Mouse (Mus musculus) spleen, embryonic (tissue): ENCODE results near the gene Gpr150.

ENCODE experiments used
- CTCF ChIA-PET: fragments of 350-600 bp; sonication (Branson Sonifier 250); formaldehyde crosslinking; loops from one replicate; lab custom pipeline; 2022; lab: Charles Lee

Gene Gpr150

DNA sequence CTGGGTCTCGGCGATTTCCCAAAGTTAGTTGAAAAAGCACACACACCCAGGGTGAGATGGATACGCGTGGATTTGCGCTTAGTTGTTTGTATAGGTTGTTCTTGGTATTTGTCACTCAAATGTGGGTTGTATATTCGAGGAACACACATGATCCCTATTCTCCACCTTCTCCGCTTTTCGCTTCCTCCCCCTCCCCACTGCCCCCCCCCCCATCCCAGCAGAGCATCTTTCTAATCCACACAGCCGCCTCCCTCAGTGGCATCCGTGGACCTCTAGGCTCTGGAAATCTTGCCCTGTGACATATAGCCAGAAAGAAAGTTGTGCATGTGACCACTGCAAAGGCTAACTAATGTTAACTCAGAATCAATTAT, at the start of gene Gpr150:
Gene Gpr150 (minus strand): TSS at position 101 of the 371 bp plus-strand sequence.
- CTCF ChIA-PET, result no interaction called here

GRCm38 (mm10) chr13:76101989-76102388, 45.2 kb upstream of the Gpr150 start:
- CTCF ChIA-PET, result no interaction called here

DNA sequence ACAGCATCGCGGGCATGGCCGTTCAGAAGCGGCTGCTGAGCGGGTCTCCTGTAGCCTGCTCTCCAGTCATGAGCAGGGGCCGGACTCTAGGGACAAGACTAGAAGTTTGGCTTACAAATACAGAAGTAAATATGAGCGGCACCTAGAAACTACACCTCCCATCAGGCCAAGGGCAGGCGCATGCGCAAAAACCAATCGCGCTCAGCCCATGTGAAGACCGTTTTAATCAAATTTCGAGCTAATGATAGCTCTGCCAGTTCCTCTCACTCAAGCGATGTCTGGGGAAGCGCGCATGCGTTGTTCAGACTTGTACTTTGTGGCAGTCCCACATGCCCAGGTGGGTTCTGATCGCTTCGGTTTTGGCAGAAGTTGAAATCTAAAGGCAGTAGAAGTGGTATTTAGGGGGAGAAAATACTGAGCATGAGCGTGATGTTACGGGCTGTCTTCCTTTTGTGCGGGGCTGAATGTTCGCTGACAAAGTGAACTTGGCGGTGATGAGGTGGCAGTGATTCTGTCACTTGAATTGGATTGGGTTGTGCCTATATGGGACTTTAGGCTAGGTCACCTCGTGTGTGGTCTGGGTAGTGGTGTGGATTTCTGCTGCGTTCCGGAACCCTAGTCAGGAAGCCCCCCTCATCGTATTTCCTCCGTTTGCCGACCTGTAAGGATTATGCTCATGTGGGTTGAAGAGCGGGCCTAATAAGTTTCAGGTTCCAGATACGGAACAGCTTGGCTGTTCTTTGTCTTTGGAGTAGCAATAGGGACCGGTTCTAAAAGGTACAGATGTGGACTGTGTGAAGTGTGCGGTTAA, 41.9 kb upstream of the Gpr150 start, which contains the start of the genes Arsk and Ttc37:
Gene Arsk (minus strand): TSS at position 168 of the 811 bp plus-strand sequence.
Gene Ttc37 (plus strand): TSS at position 242 of the 811 bp plus-strand sequence.
- CTCF ChIA-PET, result no interaction called here

DNA sequence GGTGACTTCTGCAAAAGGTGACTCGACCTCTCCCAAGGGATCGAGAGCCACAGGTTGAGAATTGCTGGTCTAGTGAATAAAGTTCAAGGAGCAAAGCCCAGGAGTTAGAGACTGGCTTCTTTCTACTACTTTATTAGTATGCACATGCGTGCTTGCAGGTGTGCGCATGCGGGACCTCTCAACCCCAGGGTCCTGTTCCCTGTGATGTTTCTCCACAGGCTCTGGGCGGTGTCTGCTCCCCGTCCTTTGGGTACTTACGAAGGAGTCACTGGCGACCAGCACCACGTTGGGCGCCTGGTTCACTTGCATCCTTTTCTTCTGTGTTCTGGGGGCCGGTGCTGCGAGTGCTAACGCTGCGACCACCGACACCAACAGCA, 41.3 kb upstream of the Gpr150 start:
- CTCF ChIA-PET, result no interaction called here

DNA sequence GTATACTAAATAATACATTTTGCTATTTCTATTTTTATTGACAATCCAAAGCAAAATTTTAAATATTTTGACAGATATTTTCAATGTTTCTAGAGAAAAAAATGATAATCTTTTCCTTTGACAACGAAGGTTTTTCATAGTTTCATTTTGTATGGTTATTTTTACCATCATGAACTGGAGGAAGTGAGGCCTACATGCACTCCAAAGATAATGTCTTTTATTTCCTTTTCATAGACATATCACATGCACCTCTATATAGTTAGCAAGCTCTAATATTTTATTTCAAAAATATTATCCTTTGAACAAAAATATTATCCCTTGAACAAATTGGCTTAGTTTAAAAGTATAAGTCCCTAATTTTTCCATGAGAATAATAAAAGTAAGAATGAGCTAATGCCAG, 17.5 kb upstream of the Gpr150 start:
- CTCF ChIA-PET, result no interaction called here

DNA sequence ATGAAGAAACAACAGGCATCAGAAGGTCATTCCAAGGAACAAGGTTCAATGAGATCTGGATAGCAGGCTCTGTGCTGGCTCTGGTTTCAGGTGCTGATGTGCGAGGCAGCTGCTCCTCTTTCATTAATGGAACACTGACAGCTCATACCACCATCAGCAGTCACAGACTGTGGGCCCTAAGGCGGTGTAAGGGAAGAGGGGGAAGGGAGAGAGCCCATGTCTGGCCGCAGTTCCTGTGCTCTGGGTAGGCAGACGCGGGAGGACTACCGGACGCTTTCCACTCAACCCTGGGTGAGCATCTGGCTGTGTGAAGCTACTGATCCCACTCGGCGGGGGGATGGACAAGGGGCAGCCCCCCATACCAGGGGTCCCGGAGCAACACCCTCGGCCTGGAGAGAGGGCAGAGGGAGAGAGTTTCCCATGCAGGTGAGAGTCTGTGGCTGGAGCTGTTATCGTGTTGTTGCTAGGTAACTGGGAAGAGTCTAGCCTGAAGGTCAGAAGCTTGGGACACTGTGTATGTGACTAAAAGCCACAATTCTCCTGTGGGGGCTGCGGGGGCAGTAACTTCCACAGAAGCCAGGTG, 7.7 kb upstream of the Gpr150 start:
- CTCF ChIA-PET, result no interaction called here

DNA sequence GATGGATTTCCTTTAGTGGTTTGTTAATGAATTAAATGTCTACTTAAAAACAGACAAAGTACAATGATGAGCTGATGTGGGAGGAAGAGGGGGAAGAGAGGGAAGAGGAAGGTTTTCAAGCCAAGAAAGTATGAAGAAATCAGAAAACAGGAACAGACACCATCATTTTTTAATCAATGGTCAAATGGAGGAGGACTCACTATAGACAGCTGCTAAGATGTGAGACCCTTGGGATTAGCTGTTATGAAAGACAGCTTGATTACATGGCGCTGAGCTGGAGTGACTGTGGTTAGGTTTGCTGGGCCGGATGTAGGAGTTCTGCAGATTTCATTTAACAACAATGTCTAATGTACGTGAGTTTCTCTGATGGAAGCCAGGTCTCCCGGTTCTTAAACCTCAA, 6.8 kb upstream of the Gpr150 start:
- CTCF ChIA-PET, result no interaction called here

DNA sequence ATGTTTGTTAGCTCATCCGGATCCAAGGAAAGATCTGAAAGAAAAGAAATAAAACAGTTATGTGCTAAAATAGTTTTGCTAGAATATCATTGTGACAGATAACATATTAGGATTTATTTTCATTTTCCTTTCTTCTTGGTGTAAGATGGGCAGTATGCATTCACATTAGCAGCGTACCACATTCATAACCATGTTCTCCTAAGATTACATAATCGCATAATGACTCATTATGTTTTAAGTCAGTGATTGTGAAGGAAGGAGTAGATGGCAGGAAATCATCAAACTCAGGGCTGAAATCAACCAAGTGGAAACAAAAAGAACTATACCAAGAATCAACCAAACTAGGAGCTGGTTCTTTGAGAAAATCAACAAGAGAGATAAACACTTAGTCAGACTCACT, 5.8 kb upstream of the Gpr150 start:
- CTCF ChIA-PET, result no interaction called here

DNA sequence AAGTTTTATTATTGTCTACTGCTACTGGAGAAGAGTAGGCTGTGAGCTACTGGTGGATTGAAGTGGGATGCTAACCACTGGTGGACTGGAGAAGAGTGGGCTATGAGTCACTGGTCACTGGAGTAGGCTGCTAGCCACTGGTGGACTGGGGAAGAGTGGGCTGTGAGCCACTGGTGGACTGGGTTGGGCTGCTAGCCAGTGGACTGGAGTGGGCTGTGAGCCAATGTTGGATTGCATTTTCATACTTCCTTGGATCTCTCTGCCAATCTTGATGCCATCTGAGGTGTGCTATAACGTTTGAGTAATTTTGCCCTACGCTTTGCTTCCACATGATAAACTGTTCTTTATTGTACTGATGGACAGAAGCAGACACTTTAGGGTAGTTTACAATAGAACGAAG, 5.3 kb upstream of the Gpr150 start:
- CTCF ChIA-PET, result no interaction called here

DNA sequence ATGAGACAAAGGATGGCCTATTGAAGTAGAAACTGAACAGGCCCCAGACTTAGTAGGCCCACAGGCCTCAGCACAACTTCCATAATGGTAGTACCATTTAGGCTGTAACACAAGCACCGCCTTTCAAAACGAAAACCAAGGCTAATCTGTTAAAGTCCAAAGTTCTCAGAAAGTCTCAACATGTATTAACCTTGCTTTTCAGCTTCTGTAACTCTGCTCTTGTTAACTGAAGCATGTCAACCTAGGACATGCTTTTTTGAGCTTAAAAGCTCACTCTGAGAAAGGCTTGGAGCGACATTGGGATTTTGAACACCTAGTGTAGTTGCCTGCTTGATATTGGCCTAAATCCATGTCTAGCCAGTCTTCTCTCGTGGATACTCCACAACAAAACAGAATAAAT, 2.8 kb upstream of the Gpr150 start:
- CTCF ChIA-PET, result no interaction called here

DNA sequence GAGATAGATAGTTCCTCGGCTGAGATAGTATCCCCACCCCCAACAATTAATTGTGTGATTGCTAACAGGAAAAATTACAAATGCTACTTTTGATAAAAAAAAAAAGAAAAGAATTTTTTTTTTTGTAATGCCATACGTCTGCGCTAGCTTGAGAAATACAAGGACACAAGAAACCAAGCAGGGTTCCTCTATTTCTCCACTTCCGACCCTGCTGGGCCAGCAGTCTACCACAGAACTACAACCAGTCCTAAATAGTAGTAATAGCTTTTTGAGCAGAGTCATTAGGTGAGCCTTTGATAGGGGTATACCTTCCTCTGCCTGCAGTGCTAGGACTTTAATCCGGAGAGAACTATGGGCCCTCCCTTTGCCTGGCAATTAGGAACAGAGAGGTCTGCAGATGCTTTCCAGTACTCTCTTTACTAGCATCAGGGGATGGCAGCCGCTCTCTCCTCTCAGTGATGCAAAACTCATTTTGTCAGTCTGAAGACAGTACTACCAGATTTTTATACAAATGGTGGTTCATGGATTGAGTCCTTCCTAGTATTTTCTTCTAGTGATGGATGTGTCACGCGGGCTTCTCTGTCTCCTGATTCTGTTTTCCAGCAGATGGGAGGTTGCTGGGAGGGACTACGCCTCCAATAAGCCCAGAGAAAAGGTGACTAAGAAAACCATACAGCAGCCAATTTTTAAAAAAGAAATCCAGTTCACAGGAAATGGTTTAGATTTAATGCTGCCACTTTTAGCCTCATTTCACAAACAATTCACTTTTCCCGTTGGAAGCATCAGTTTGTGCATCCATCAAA, 672 bp upstream of the Gpr150 start:
- CTCF ChIA-PET, result interaction anchor here (0.7 kb wide), 1 partner anchor 11 kb away, joined by 4 read pairs; no protein-coding TSS in a partner anchor

GRCm38 (mm10) chr13:76056261-76056724, 503 bp downstream of the Gpr150 start:
- CTCF ChIA-PET, result interaction anchor here (0.6 kb wide), 1 partner anchor 64 kb away, joined by 3 read pairs; no protein-coding TSS in a partner anchor

DNA sequence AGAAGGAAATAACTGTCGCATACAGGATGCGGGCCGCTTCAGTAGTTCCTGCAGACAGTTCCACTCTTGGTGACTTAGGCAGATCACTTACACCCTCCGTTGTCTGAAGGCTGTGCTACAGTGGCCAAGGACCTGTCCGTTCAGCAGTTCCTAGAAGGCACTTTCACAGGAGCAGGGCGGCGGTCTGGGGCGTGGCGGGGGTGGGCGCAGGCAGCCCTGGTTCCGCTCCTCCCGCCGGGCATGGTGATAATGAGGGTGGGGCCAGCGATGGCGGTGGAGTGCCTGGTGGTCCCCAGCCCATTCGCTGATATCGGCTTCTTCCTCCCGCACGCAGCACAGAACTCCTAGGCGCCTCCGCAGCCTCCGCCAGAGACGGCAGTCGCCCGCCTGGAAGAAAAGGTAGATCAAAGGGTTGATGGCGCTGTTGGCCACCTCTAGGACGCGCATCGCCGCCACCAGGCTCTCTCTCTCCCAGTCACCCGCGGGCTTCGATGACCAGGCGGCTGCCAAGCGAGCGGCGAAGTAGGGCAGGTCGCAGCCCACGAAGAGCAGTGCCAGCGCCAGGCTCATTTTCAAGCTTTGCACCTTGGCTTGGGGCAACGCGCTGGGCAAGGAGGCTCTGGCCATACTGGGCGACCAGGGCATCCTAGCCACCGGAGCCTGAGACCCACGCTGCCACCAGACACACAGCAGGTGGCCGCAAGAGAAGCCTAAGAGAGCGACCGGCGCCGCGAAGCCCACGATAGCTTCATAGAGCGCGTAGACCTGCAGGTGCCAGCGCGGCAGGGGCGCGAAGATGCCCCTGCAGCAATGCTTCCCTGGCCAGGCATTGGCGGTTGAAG, 1.2 kb downstream of the Gpr150 start:
- CTCF ChIA-PET, result interaction anchor here (0.6 kb wide), 1 partner anchor 63 kb away, joined by 3 read pairs; no protein-coding TSS in a partner anchor

- CTCF ChIA-PET, result no interaction called here
Observed at GRCm38 (mm10) chr13:76044971-76045370, 11.8 kb downstream of the Gpr150 start.

- CTCF ChIA-PET, result no interaction called here
Observed at GRCm38 (mm10) chr13:76042455-76042854, 14.3 kb downstream of the Gpr150 start.

DNA sequence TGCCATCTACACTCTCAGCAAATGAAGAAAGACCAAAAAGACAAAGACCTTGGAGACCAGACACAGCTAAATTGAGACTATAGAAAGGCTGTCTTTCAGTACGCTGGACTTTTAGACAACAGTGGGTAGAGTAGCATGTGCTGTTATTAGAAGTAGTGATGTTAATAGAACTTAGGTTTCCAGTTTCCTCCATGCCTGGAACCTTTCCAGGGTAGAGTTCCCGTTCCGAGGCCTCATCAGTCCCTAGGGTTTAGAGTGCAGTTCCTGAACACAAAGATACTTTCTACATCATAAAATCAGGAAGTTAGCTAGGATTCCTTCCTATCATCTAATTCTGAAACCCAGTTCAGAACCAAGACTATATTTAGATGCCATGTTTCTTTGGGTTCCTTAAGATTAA, 32.2 kb downstream of the Gpr150 start:
- CTCF ChIA-PET, result interaction anchor here (0.6 kb wide), 1 partner anchor 43 kb away, joined by 11 read pairs; no protein-coding TSS in a partner anchor

DNA sequence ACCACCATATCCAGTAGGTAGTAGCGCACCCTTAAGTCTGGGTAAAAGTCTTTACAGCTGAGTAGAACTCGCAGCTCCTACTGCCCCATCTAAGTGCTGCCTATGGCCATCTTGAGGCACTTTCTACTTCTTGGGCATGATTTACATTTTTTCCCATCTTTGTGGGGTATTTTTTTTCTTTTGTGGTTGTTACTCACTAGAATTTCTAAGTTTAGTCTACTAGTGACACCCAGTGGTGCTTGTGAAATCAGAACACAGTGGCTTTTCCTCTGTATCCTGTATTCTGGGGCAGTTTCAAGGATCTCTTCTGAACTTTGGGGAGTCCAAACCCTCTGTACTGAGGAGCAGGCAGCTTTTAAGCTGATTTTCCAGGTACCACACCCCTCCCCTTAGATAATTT, 35.0 kb downstream of the Gpr150 start:
- CTCF ChIA-PET, result interaction anchor here (0.9 kb wide), 1 partner anchor 39 kb away, joined by 3 read pairs; no protein-coding TSS in a partner anchor

DNA sequence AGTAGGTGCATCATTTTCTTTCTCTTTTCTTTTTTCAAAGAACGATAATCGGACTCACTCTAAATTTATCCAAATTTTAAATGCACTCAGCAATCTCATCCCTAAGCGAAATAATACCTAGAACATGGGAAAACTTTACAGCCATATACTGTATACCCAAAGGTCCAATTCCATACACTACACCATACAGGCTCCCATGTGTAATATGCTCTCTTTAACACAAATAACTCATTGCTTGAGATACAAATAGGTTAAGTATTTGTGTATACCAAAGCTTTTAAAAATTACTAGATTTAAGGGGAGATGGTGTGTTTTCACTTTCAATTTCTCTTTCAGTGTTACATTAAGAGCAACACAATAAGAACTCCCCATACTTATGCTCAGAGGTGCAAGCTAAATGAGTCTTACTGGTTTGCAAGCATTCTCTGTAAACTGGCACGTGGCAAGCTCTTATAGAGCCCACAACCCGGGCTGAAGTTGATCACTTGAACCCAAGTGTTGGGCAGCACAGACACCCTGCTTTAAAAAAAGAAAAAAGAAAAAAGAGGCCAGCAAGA, 37.9 kb downstream of the Gpr150 start:
- CTCF ChIA-PET, result interaction anchor here (0.6 kb wide), 1 partner anchor 1559 kb away, joined by 3 read pairs; no protein-coding TSS in a partner anchor

DNA sequence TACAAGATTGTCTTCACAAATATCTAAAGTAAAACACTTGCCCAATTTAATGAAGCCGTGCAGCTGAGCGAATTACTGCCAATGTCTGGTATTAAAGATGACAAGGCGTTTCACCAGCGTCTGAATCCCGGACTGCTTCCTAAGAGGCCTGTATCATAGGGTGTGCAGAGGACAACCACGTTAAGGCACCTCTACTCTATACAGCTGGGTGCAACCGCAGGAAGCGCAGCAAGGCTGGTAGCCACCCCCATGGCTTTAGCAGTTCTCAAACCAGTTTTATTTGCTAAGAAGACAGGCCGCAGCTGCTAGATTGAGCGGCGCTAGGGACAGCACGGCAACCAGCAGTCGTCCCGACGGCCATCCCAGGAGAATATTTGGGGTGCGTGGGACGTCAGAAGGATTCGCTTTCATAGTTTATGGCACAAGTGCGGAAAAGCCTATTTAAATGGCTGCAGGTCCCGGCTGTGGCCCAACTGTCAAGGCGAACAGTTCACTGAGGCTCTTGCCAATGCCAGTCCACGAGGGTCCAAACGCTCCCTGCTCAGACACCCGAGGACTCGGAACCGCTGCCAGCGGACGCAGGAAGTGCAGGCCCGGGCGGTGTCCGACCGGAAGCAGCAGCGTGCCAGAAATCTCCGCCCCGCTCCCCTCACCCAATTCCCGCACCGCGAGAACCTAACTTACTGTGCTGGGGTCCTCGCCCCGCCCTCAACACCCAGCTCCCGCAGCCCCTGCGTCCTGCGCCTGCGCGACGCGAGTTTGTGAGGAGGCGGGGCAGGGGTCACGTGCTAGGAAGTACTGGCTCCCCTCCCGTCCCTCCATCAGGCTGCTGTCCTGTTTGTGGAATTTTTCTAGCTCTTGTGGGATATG, 38.6 kb downstream of the Gpr150 start, which contains the start of gene Rfesd:
Gene Rfesd (minus strand): TSS at position 746 of the 870 bp plus-strand sequence.
- CTCF ChIA-PET, result interaction anchor here (0.6 kb wide), 1 partner anchor 1370 kb away, joined by 3 read pairs; no protein-coding TSS in a partner anchor
